Mouse (Mus musculus) ovary, adult 18-20 months (tissue): Measurements from ENCODE around the gene Nog.

Source experiments
- DNase-seq: peaks from one replicate; pipeline ENCODE4 v3.0.0; 2022; ENCODE audit warnings: low spot score, mixed read lengths

Nog gene

GRCm38 (mm10) chr11:89267520-89267919, 34.6 kb downstream of the Nog start:
- DNase-seq = no peak

- no peak for DNase-seq
Observed at GRCm38 (mm10) chr11:89265080-89265479, 37.1 kb downstream of the Nog start.

GRCm38 (mm10) chr11:89259338-89259915, 42.7 kb downstream of the Nog start:
- no peak for DNase-seq

GRCm38 (mm10) chr11:89257893-89258292, 44.2 kb downstream of the Nog start:
- no peak for DNase-seq

- DNase-seq = no peak
Observed at GRCm38 (mm10) chr11:89253973-89254372, 48.2 kb downstream of the Nog start.
